Mouse (Mus musculus): ENCODE measurements at regions not wholly inside any gene's neighbourhood (a gene's known extent, or its start where the extent isn't known, plus 50 kb on each side); places are given as distances from the start of the nearest gene placed in this dataset.

GRCm38 (mm10) chr8:27837903-27838302 lies 390.4 kb downstream of the Poteg start:
- H3K4me1 ChIP-seq (ENCODE audit: control insufficient read depth, insufficient read depth, low read length): no peaks in the 10 kb centered on the region
- no peak overlapping the region for H3K27ac ChIP-seq (ENCODE audit: low read depth, low read length)
- H3K27me3 ChIP-seq (ENCODE audit: control insufficient read depth, insufficient read depth, low read length): no peaks in the 10 kb centered on the region
- WGBS: 59% methylated on average over 1 of the region's 1 CpGs
- H3K4me2 ChIP-seq (ENCODE audit: low read depth, low read length): no peak overlapping the region
- H3K4me3 ChIP-seq (ENCODE audit: low read depth, low read length): no peak overlapping the region
- no peaks in the 10 kb centered on the region for H3K36me3 ChIP-seq (ENCODE audit: control insufficient read depth, insufficient read depth, low read length)
- ATAC-seq (ENCODE audit: low read depth): no peak
- H3K9me3 ChIP-seq (ENCODE audit: control insufficient read depth, low read length): no peaks in the 10 kb centered on the region
- no peak overlapping the region for H3K9ac ChIP-seq (replicated peaks; ENCODE audit: low read depth, low read length)

- no peak overlapping the region for H3K4me2 ChIP-seq (ENCODE audit: low read depth, low read length)
- H3K4me1 ChIP-seq (ENCODE audit: control insufficient read depth, insufficient read depth, low read length): no peaks in the 10 kb centered on the region
- no peaks in the 10 kb centered on the region for H3K9me3 ChIP-seq (ENCODE audit: control insufficient read depth, low read length)
- no peak overlapping the region for H3K27ac ChIP-seq (ENCODE audit: low read depth, low read length)
- no peaks in the 10 kb centered on the region for H3K36me3 ChIP-seq (ENCODE audit: control insufficient read depth, insufficient read depth, low read length)
- no peak overlapping the region for H3K4me3 ChIP-seq (ENCODE audit: low read depth, low read length)
- H3K9ac ChIP-seq (replicated peaks; ENCODE audit: low read depth, low read length): no peak overlapping the region
- no peak for ATAC-seq (ENCODE audit: low read depth)
- no peaks in the 10 kb centered on the region for H3K27me3 ChIP-seq (ENCODE audit: control insufficient read depth, insufficient read depth, low read length)
- 64% methylated on average over 1 of the region's 1 CpGs for WGBS
Measured at GRCm38 (mm10) chr8:27866468-27866995, 419.1 kb downstream of the Poteg start.

DNA sequence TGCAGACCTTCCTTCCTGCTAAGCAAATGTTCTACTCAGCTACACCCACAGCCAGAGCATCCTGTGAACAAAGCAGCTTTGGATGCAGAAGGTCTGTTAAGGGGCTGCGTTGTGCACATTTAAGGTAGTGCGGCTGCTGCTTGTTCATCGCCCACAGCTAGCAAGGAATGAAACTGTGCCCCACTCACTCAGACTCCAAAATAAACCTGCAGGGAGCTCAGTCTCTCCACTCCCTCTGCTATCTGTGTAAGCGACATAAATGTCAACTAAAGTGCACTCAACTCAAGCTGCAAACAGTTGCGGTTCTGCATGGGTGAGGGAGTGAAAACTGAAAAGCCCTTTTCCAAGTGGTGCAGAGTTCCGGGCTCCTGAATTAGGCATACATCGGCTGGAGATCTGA lies 421.1 kb downstream of the Poteg start:
- ATAC-seq (ENCODE audit: low read depth): no peak
- no peak overlapping the region for H3K9ac ChIP-seq (replicated peaks; ENCODE audit: low read depth, low read length)
- H3K27me3 ChIP-seq (ENCODE audit: control insufficient read depth, insufficient read depth, low read length): no peaks in the 10 kb centered on the region
- no peak overlapping the region for H3K4me2 ChIP-seq (ENCODE audit: low read depth, low read length)
- H3K4me3 ChIP-seq (ENCODE audit: low read depth, low read length): no peak overlapping the region
- H3K36me3 ChIP-seq (ENCODE audit: control insufficient read depth, insufficient read depth, low read length): no peaks in the 10 kb centered on the region
- 89% methylated on average over 7 of the region's 7 CpGs for WGBS
- H3K27ac ChIP-seq (ENCODE audit: low read depth, low read length): no peak overlapping the region
- H3K9me3 ChIP-seq (ENCODE audit: control insufficient read depth, low read length): no peaks in the 10 kb centered on the region
- no peaks in the 10 kb centered on the region for H3K4me1 ChIP-seq (ENCODE audit: control insufficient read depth, insufficient read depth, low read length)

- Histone ChIP-seq H3K36me3 (ENCODE audit: control insufficient read depth, insufficient read depth, low read length) (no peaks in the 10 kb centered on the region), H3K4me2 (ENCODE audit: low read depth, low read length) (no peak overlapping the region), H3K9me3 (ENCODE audit: control insufficient read depth, low read length) (no peaks in the 10 kb centered on the region), H3K4me3 (ENCODE audit: low read depth, low read length) (no peak overlapping the region), H3K9ac (replicated peaks; ENCODE audit: low read depth, low read length) (no peak overlapping the region), H3K4me1 (ENCODE audit: control insufficient read depth, insufficient read depth, low read length) (0 out of 2 replicates have a peak, but pooled peaks cover 2% of the 10 kb centered on the region), H3K27ac (ENCODE audit: low read depth, low read length) (no peak overlapping the region), H3K27me3 (ENCODE audit: control insufficient read depth, insufficient read depth, low read length) (no peaks in the 10 kb centered on the region)
- ATAC-seq (ENCODE audit: low read depth): peak; percentile 91
Measured at GRCm38 (mm10) chr8:27877691-27878264, 430.3 kb downstream of the Poteg start.

- WGBS: 86% methylated on average over 6 of the region's 6 CpGs
- no peak for ATAC-seq (ENCODE audit: low read depth)
Measured at GRCm38 (mm10) chr8:27889292-27889691, 441.8 kb downstream of the Poteg start.

GRCm38 (mm10) chr8:27894325-27894724 lies 446.9 kb downstream of the Poteg start:
- WGBS: 83% methylated on average over 6 of the region's 6 CpGs
- no peak overlapping the region for H3K9ac ChIP-seq (replicated peaks; ENCODE audit: low read depth, low read length)
- H3K4me1 ChIP-seq (ENCODE audit: control insufficient read depth, insufficient read depth, low read length): no peaks in the 10 kb centered on the region
- no peaks in the 10 kb centered on the region for H3K9me3 ChIP-seq (ENCODE audit: control insufficient read depth, low read length)
- H3K4me2 ChIP-seq (ENCODE audit: low read depth, low read length): no peak overlapping the region
- ATAC-seq (ENCODE audit: low read depth): no peak
- H3K4me3 ChIP-seq (ENCODE audit: low read depth, low read length): no peak overlapping the region
- no peaks in the 10 kb centered on the region for H3K36me3 ChIP-seq (ENCODE audit: control insufficient read depth, insufficient read depth, low read length)
- H3K27me3 ChIP-seq (ENCODE audit: control insufficient read depth, insufficient read depth, low read length): no peaks in the 10 kb centered on the region
- H3K27ac ChIP-seq (ENCODE audit: low read depth, low read length): no peak overlapping the region

More at GRCm38 (mm10) chr8:27889292-27889691, 441.8 kb downstream of the Poteg start:
- no peak overlapping the region for H3K9ac ChIP-seq (replicated peaks; ENCODE audit: low read depth, low read length)
- no peak overlapping the region for H3K4me2 ChIP-seq (ENCODE audit: low read depth, low read length)
- H3K27ac ChIP-seq (ENCODE audit: low read depth, low read length): no peak overlapping the region
- H3K4me3 ChIP-seq (ENCODE audit: low read depth, low read length): no peak overlapping the region
- no peaks in the 10 kb centered on the region for H3K9me3 ChIP-seq (ENCODE audit: control insufficient read depth, low read length)
- H3K4me1 ChIP-seq (ENCODE audit: control insufficient read depth, insufficient read depth, low read length): no peaks in the 10 kb centered on the region
- H3K36me3 ChIP-seq (ENCODE audit: control insufficient read depth, insufficient read depth, low read length): no peaks in the 10 kb centered on the region
- H3K27me3 ChIP-seq (ENCODE audit: control insufficient read depth, insufficient read depth, low read length): no peaks in the 10 kb centered on the region

- Histone ChIP-seq H3K9ac (replicated peaks; ENCODE audit: low read depth, low read length) (no peak overlapping the region), H3K36me3 (ENCODE audit: control insufficient read depth, insufficient read depth, low read length) (no peaks in the 10 kb centered on the region), H3K9me3 (ENCODE audit: control insufficient read depth, low read length) (no peaks in the 10 kb centered on the region), H3K27me3 (ENCODE audit: control insufficient read depth, insufficient read depth, low read length) (no peaks in the 10 kb centered on the region), H3K4me1 (ENCODE audit: control insufficient read depth, insufficient read depth, low read length) (no peaks in the 10 kb centered on the region), H3K4me2 (ENCODE audit: low read depth, low read length) (no peak overlapping the region), H3K4me3 (ENCODE audit: low read depth, low read length) (no peak overlapping the region), H3K27ac (ENCODE audit: low read depth, low read length) (no peak overlapping the region)
- ATAC-seq (ENCODE audit: low read depth): no peak
- WGBS: 71% methylated on average over 2 of the region's 2 CpGs
Measured at GRCm38 (mm10) chr8:27900115-27900514, 452.6 kb downstream of the Poteg start.

DNA sequence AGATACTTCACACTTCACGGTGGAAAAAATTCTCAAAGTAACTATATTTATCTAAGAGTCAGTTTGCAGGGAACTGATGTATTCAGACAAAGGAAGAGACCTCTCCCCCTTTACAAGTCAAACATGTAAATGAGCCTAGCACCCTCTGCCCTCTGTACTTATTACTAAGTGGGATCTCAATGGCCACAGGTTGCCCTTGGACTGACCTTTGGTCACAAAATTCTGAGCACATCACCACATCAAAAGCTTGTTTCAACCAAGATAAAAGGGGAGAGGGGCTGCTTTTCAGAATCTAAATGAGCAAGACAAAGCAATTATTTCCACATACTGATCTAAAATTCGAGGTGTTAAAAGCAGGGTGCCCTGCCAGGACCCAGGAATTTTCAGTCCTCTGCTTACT lies 456.3 kb downstream of the Poteg start:
- no peak overlapping the region for H3K4me3 ChIP-seq (ENCODE audit: low read depth, low read length)
- H3K4me1 ChIP-seq (ENCODE audit: control insufficient read depth, insufficient read depth, low read length): no peaks in the 10 kb centered on the region
- no peak for ATAC-seq (ENCODE audit: low read depth)
- no peak overlapping the region for H3K9ac ChIP-seq (replicated peaks; ENCODE audit: low read depth, low read length)
- no peaks in the 10 kb centered on the region for H3K9me3 ChIP-seq (ENCODE audit: control insufficient read depth, low read length)
- H3K4me2 ChIP-seq (ENCODE audit: low read depth, low read length): no peak overlapping the region
- no peaks in the 10 kb centered on the region for H3K27me3 ChIP-seq (ENCODE audit: control insufficient read depth, insufficient read depth, low read length)
- H3K27ac ChIP-seq (ENCODE audit: low read depth, low read length): no peak overlapping the region
- no peaks in the 10 kb centered on the region for H3K36me3 ChIP-seq (ENCODE audit: control insufficient read depth, insufficient read depth, low read length)
- 13% methylated on average over 2 of the region's 2 CpGs for WGBS

GRCm38 (mm10) chr8:27909347-27909945 lies 462.0 kb downstream of the Poteg start:
- WGBS: 16% methylated on average over 2 of the region's 2 CpGs
- H3K36me3 ChIP-seq (ENCODE audit: control insufficient read depth, insufficient read depth, low read length): no peaks in the 10 kb centered on the region
- H3K9me3 ChIP-seq (ENCODE audit: control insufficient read depth, low read length): no peaks in the 10 kb centered on the region
- no peaks in the 10 kb centered on the region for H3K4me1 ChIP-seq (ENCODE audit: control insufficient read depth, insufficient read depth, low read length)
- H3K27me3 ChIP-seq (ENCODE audit: control insufficient read depth, insufficient read depth, low read length): no peaks in the 10 kb centered on the region
- no peak overlapping the region for H3K4me3 ChIP-seq (ENCODE audit: low read depth, low read length)
- no peak overlapping the region for H3K27ac ChIP-seq (ENCODE audit: low read depth, low read length)
- no peak for ATAC-seq (ENCODE audit: low read depth)
- H3K9ac ChIP-seq (replicated peaks; ENCODE audit: low read depth, low read length): no peak overlapping the region
- H3K4me2 ChIP-seq (ENCODE audit: low read depth, low read length): no peak overlapping the region

Measured in neural tube, embryonic 14.5 days (tissue).